Mouse (Mus musculus): ENCODE data around the gene Tepsin. TPM values are rescaled to one million over a fixed set of nuclear protein-coding genes. Genes with fewer than 3 reads are reported as not detected.

Gene Tepsin
- polyA plus RNA-seq, 1 experiment from 2014 or later: 24.2 TPM

DNA sequence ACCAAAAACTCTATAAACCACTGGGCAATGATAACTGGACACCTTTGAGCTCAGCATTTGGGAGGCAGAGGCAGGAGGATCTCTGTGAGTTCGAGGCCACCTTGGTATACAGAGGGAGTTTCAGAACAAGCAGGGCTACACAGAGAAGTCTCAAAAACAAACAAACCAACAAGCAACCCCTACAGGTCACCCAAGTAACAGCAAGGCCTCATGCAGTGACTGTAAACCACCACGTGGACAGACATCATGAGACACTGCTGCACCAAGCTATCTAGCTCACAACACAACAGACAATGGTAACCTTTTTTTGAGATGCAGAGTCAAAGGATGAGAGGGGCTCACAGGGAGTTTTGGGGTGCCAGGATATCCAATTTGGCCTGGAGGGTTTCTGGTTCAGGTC, 28.3 kb upstream of the Tepsin start:
- Histone ChIP-seq H3K27me3 (replicated peaks) (no peaks in the 10 kb centered on the region), H3K36me3 (replicated peaks) (peaks cover 19% of the 10 kb centered on the region; the same call in 1 of the 2 replicates), H3K4me2 (no peak overlapping the region), H3K9ac (no peak overlapping the region), H3K27ac (no peak overlapping the region), H3K9me3 (no peaks in the 10 kb centered on the region), H3K4me1 (no peaks in the 10 kb centered on the region), H3K4me3 (no peak overlapping the region)
- 83% methylated on average over 2 of the region's 2 CpGs for WGBS
- ATAC-seq (replicated peaks): no peak

DNA sequence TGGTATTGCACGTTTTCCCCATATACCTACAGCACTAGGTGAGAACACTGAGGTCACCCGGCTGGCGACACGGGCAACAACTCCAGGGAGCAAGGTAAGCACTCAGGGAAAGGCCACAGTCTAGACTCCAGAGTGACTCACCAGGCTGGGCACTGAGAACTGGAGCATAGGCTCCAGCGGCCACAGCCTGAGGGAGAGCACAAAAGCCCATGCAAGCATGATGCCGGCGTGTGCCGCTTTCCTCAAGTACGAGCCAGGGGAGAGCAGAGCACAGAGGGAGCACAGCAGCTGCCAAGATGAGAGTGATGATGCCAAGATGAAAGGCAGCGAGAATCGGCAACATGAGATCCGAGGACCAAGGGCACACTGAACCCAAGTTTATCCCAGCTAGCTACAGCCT, 23.6 kb upstream of the Tepsin start:
- Histone ChIP-seq H3K4me1 (peaks cover 8% of the 10 kb centered on the region; the same call in 1 of the 2 replicates), H3K4me3 (no peak overlapping the region), H3K4me2 (no peak overlapping the region), H3K27ac (no peak overlapping the region), H3K9me3 (no peaks in the 10 kb centered on the region), H3K36me3 (replicated peaks) (no peaks in the 10 kb centered on the region; the same call in 1 of the 2 replicates), H3K9ac (no peak overlapping the region), H3K27me3 (replicated peaks) (no peaks in the 10 kb centered on the region)
- ATAC-seq (replicated peaks): no peak
- WGBS: 86% methylated on average over 12 of the region's 12 CpGs

DNA sequence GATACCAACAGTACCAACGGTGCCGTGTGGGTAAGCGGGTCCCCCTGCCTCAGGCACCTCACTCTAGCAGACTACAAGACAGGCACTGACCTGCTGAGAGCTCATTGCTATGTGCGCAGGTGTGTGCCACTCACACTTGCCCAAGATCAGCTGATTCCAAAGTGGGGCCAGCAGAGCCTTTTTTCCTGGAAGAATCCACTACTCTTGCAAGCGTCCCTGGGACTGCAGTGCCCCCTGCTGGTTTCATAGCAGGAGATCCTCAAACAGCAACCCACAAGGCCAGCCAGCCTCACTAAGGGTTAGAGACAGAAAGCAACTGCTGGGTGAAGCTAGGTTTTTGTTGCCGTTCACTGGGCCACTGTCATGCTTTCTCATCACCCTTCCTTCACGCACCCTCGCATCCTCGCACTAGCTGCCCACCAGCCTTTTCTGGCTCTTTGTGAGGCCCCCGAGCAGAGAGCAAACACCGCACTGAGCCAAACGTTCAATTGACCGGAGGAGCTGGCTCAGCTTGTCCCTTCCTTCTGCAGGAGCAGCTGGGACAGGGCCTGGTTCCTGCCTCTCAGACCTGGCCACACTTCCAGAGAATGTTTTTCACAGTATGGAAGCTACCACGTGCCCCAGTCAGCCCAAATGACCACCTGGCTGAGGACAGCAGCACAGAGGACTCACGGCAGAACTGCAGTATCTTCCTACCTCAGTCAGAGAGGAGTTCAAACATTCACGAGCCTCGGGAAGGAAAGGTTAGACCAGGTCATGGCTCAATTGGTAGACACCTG, 22.3 kb upstream of the Tepsin start:
- WGBS: 77% methylated on average over 17 of the region's 17 CpGs
- no peak overlapping the region for H3K9ac ChIP-seq
- H3K9me3 ChIP-seq: no peaks in the 10 kb centered on the region
- peaks cover 8% of the 10 kb centered on the region; the same call in 1 of the 2 replicates for H3K4me1 ChIP-seq
- no peak overlapping the region for H3K27ac ChIP-seq
- ATAC-seq (replicated peaks): no peak
- no peaks in the 10 kb centered on the region for H3K27me3 ChIP-seq (replicated peaks)
- H3K36me3 ChIP-seq (replicated peaks): no peaks in the 10 kb centered on the region
- H3K4me3 ChIP-seq: no peak overlapping the region
- no peak overlapping the region for H3K4me2 ChIP-seq

DNA sequence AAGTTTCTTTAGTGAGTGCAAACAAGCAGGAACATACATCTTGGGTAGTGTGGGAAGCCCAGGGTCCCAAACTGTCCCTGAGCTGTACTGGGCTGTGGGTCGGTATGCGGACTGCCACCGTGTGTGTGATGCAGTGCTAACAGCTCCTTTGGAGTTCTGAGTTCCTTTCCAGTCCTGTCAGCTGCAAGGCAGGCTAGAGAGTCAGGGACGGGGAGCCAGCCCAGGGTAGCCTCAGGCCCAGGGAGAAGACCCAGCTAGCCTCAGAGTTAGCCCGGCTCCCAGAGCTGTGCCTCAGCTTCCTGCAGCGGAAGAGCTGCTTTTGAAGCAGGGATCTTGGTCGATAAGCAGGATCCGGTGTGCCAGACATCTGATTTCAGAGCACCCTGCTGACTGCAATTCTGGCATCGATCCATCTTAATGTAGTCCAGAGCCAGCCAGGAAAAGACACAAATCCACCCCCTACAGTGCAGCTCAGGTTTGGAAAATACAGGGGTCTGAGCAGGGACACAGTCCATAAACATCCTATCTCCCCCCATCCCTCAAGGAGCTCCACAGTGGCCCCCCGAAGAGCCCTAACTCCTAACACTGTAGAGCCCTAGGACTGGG, 21.5 kb upstream of the Tepsin start:
- Histone ChIP-seq H3K4me3 (no peak overlapping the region), H3K4me2 (no peak overlapping the region), H3K27me3 (replicated peaks) (no peaks in the 10 kb centered on the region), H3K27ac (0 out of 2 replicates have a peak overlapping the region, but pooled peaks have one; percentile 49), H3K36me3 (replicated peaks) (no peaks in the 10 kb centered on the region; the same call in 1 of the 2 replicates), H3K4me1 (peaks cover 8% of the 10 kb centered on the region; the same call in 1 of the 2 replicates), H3K9me3 (no peaks in the 10 kb centered on the region), H3K9ac (no peak overlapping the region)
- 78% methylated on average over 10 of the region's 10 CpGs for WGBS
- no peak for ATAC-seq (replicated peaks)

DNA sequence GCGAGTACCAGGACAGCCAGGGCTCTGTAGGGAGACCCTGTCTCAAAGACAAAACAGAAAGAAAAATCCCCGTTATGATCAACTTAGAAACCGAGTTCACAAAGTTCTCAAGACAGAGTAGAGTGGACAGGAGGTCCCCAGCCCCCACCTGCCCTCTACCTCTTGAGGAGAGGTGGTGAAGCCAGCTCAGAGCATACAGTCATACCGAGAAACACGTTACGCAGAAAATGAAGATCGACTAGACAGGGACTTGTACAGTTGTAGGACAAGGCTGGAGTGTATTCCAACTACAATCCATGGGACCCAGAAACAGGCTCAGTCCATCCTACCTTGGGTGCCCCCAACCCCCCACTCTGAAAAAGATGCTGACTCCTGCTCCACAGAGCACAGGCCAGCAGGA, 20.6 kb upstream of the Tepsin start:
- H3K27me3 ChIP-seq (replicated peaks): no peaks in the 10 kb centered on the region
- no peak for ATAC-seq (replicated peaks)
- H3K4me1 ChIP-seq: peaks cover 8% of the 10 kb centered on the region; the same call in 1 of the 2 replicates
- H3K36me3 ChIP-seq (replicated peaks): peaks cover 2% of the 10 kb centered on the region; the same call in 1 of the 2 replicates
- H3K9ac ChIP-seq: no peak overlapping the region
- no peak overlapping the region for H3K27ac ChIP-seq
- H3K4me2 ChIP-seq: no peak overlapping the region
- H3K4me3 ChIP-seq: no peak overlapping the region
- no peaks in the 10 kb centered on the region for H3K9me3 ChIP-seq
- 94% methylated on average over 7 of the region's 7 CpGs for WGBS

DNA sequence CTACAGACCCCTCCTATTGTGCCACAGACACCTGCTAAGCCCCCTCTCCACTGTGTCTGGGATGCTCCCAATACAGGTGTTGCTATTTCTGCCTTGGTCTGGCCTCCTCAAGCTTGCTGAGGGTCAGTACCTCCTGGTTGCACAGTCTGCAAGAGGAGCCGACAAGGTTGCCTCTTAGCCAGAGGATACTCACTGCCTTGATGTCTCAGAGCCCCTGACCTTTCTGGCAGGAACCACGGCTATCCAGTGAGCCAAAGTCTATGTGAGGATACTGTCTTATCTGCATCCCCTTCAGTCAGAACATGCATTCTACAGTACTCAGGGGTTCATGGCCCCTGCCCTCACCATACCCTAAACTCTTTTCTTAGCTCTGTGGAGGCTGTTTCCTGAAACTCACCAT, 19.1 kb upstream of the Tepsin start:
- no peaks in the 10 kb centered on the region for H3K27me3 ChIP-seq (replicated peaks)
- H3K9ac ChIP-seq: no peak overlapping the region
- no peak overlapping the region for H3K4me2 ChIP-seq
- peaks cover 8% of the 10 kb centered on the region; the same call in 1 of the 2 replicates for H3K4me1 ChIP-seq
- no peak for ATAC-seq (replicated peaks)
- 89% methylated on average over 2 of the region's 2 CpGs for WGBS
- H3K27ac ChIP-seq: no peak overlapping the region
- H3K36me3 ChIP-seq (replicated peaks): peaks cover 2% of the 10 kb centered on the region; the same call in 1 of the 2 replicates
- no peak overlapping the region for H3K4me3 ChIP-seq
- H3K9me3 ChIP-seq: no peaks in the 10 kb centered on the region

DNA sequence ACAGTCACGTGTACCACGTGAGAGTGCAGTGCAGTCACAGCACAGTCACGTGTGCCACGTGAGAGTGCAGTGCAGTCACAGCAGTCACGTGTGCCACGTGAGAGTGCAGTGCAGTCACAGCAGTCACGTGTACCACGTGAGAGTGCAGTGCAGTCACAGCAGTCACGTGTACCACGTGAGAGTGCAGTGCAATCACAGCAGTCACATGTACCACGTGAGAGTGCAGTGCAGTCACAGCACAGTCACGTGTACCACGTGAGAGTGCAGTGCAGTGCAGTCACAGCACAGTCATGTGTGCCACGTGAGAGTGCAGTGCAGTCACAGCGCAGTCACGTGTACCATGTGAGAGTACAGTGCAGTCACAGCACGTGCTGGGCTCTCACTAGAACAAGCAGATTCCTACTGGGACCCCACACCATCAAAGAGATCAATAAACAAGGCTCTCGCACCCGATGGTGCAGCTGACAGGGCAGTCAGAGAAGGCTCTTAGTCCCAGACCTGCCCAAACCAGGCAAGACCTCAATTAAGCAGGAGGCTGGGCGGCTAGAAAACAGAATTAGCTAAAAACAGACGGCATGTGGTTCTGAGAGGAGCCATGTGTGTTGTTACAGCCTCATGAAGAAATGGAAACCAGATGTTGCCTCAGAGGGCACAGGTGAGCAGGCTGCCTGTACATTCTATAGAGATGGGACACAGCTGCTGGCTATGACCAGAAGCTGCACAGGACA, 16.1 kb upstream of the Tepsin start:
- 94% methylated on average over 21 of the region's 21 CpGs for WGBS
- peaks cover 4% of the 10 kb centered on the region; the same call in 1 of the 2 replicates for H3K4me1 ChIP-seq
- no peak overlapping the region for H3K4me2 ChIP-seq
- peaks cover 2% of the 10 kb centered on the region; the same call in 1 of the 2 replicates for H3K36me3 ChIP-seq (replicated peaks)
- ATAC-seq (replicated peaks): no peak
- no peak overlapping the region for H3K27ac ChIP-seq
- H3K9me3 ChIP-seq: no peaks in the 10 kb centered on the region
- no peak overlapping the region for H3K9ac ChIP-seq
- no peaks in the 10 kb centered on the region for H3K27me3 ChIP-seq (replicated peaks)
- no peak overlapping the region for H3K4me3 ChIP-seq

DNA sequence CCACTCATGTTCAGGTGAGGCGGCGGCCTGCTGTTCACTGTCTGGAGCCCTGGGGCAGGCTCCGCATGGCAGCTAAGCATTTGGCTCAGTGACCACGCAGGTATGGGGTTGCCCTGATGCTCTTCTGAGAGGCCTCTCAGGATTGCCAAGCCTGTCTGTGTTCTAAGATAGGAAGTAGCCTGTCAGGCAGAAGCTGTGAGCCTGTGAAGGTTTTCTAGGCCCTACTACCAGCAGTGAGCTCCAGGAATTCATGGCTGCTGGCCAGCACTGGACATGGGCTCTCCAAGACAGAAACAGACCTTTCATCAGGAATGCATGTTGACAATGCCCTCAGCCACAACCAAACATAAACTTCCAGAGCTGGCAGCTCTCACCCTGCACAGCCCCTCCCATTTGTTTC, 13.6 kb upstream of the Tepsin start:
- ATAC-seq (replicated peaks): no peak
- no peak overlapping the region for H3K4me3 ChIP-seq
- H3K9ac ChIP-seq: no peak overlapping the region
- peaks cover 4% of the 10 kb centered on the region; the same call in 1 of the 2 replicates for H3K4me1 ChIP-seq
- no peak overlapping the region for H3K4me2 ChIP-seq
- H3K27me3 ChIP-seq (replicated peaks): no peaks in the 10 kb centered on the region
- peaks cover 2% of the 10 kb centered on the region; the same call in 1 of the 2 replicates for H3K36me3 ChIP-seq (replicated peaks)
- H3K27ac ChIP-seq: no peak overlapping the region
- WGBS: 97% methylated on average over 4 of the region's 4 CpGs
- no peaks in the 10 kb centered on the region for H3K9me3 ChIP-seq

DNA sequence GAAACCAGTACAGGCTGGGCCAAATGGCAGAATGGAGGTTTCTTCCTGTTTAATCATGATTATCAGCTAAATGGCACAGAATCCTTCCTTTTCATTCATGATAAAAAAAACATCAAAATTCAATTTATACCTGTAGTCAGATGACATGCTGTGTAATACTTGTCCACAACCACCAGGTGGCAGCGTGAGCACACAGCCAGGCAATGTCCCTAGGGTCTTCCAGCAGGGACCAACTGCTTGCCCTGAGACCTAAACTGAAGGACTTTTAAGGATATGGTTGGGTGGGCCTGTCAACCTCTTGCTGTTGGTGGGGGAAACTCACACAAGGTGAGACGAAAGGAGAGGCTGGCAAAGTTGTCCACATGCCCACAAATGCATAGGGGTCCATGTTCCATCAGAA, 12.5 kb upstream of the Tepsin start:
- H3K36me3 ChIP-seq (replicated peaks): peaks cover 3% of the 10 kb centered on the region; the same call in 1 of the 2 replicates
- H3K27me3 ChIP-seq (replicated peaks): no peaks in the 10 kb centered on the region
- 0 out of 2 replicates have a peak overlapping the region, but pooled peaks have one; percentile 14 for H3K27ac ChIP-seq
- no peak for ATAC-seq (replicated peaks)
- peaks cover 4% of the 10 kb centered on the region; the same call in 1 of the 2 replicates for H3K4me1 ChIP-seq
- H3K4me2 ChIP-seq: no peak overlapping the region
- H3K9me3 ChIP-seq: no peaks in the 10 kb centered on the region
- no peak overlapping the region for H3K4me3 ChIP-seq
- H3K9ac ChIP-seq: no peak overlapping the region
- 0% methylated on average over 2 of the region's 2 CpGs for WGBS

DNA sequence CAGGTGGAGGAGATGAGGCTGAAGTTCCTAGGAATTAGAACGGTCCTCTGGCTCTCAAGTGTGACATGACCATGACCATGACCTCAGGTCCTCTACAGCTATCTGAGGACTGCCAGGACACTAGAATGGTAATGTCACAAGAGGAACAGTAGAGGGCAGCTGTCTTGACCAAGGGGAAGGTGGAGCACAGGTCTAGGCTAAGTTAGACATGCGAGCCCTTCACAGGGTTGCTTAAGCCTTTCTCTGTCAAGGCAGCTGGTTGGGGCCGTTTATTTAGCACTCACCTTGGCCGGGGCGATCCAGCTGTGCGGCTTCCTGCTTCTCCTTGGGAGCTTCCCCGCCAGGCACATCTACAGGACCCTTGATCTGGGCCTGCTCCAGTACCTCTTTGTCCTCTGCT, 12.0 kb upstream of the Tepsin start:
- no peaks in the 10 kb centered on the region for H3K27me3 ChIP-seq (replicated peaks)
- 0 out of 2 replicates have a peak overlapping the region, but pooled peaks have one; percentile 14 for H3K27ac ChIP-seq
- H3K9ac ChIP-seq: no peak overlapping the region
- WGBS: 70% methylated on average over 7 of the region's 7 CpGs
- no peaks in the 10 kb centered on the region for H3K9me3 ChIP-seq
- H3K4me1 ChIP-seq: peaks cover 4% of the 10 kb centered on the region; the same call in 1 of the 2 replicates
- H3K4me2 ChIP-seq: no peak overlapping the region
- no peak overlapping the region for H3K4me3 ChIP-seq
- ATAC-seq (replicated peaks): peak; percentile 27; the same call in 1 of the 2 replicates
- H3K36me3 ChIP-seq (replicated peaks): peaks cover 7% of the 10 kb centered on the region; the same call in 1 of the 2 replicates

DNA sequence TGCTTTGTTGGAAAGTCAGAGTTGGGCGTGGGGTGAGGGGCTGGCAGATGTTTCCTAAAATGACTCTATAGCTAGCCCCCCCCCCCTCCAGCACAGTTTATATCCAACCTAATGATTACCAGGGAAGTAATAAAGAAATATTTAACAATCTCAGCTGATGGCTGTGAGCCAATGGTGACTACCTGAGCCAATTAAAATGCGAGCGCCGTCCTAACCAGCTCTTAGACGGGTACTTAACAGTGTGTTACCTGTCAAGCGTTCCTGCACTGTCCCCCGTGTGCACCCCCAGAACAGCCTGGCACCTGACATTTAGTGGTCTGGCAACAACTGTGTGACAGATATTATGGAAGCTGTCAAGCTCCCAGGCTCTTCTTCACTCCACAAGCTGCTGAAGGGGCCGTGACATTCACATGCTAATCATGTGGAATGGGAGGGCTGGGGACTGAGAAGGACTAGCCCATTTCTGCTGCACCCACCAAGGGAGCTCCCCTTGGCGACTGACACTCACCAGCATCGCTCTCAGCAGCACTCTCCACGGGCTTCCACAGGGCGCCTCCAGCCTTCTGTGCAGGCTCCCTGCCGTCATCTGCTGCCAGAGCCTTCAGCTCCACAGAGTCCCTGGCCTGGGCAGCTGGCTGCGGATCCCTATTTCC, 11.2 kb upstream of the Tepsin start:
- Histone ChIP-seq H3K27me3 (replicated peaks) (no peaks in the 10 kb centered on the region), H3K4me2 (no peak overlapping the region), H3K36me3 (replicated peaks) (peaks cover 14% of the 10 kb centered on the region; the same call in 1 of the 2 replicates), H3K9ac (no peak overlapping the region), H3K4me3 (no peak overlapping the region), H3K4me1 (peaks cover 4% of the 10 kb centered on the region; the same call in 1 of the 2 replicates), H3K9me3 (no peaks in the 10 kb centered on the region), H3K27ac (no peak overlapping the region)
- 70% methylated on average over 14 of the region's 14 CpGs for WGBS
- ATAC-seq (replicated peaks): no peak

Measured in midbrain, embryonic 15.5 days (tissue).